Mouse (Mus musculus): ENCODE data around the gene Notch2. TPM values are rescaled to one million over a fixed set of nuclear protein-coding genes. Genes with fewer than 3 reads are reported as not detected.

Notch2 gene
- 100 to 1,000 TPM; 283 to 297 TPM for total RNA-seq (2023)

GRCm38 (mm10) chr3:98013401-98014281 lies at the start of gene Notch2:
Notch2 (plus strand) TSS chr3:98013527.

GRCm38 (mm10) chr3:98160330-98160729 lies 147.0 kb downstream of the Notch2 start, which contains the start of gene Adam30:
Adam30 (plus strand) TSS chr3:98160630.

Other genes starting within 250 kb of the Notch2 start
- 10 to 100 TPM; 20.5 to 21.0 TPM for gene Pde4dip, start 124.8 kb upstream of the Notch2 start, total RNA-seq (2023)
- gene Sec22b, start 112.3 kb upstream of the Notch2 start, total RNA-seq (2023): 10 to 100 TPM; 55.8 to 57.2 TPM
- gene Adam30, start 147.1 kb downstream of the Notch2 start, total RNA-seq (2023): 10 to 100 TPM; 10.2 to 14.2 TPM
- gene Reg4, start 208.6 kb downstream of the Notch2 start, total RNA-seq (2023): not detected